Mouse (Mus musculus) right cerebral cortex, postnatal 4 days (tissue): ENCODE measurements around the gene E430018J23Rik.
"Not testable (repeated sequence)": the region's sequence is repeated elsewhere in the genome, so short reads cannot be mapped to it uniquely, and the experiment has no call there.

Experiments
- DNase-seq: peaks from one replicate; pipeline ENCODE4 v3.0.0-alpha.2; 2022

E430018J23Rik gene

GRCm38 (mm10) chr7:127393157-127393943, at the start of gene E430018J23Rik:
Gene E430018J23Rik, minus strand, starts transcription at chr7:127393629.
- DNase-seq = peak; percentile 92

- DNase-seq = no peak
Measured at GRCm38 (mm10) chr7:127437724-127438123, 44.3 kb upstream of the E430018J23Rik start.

DNA sequence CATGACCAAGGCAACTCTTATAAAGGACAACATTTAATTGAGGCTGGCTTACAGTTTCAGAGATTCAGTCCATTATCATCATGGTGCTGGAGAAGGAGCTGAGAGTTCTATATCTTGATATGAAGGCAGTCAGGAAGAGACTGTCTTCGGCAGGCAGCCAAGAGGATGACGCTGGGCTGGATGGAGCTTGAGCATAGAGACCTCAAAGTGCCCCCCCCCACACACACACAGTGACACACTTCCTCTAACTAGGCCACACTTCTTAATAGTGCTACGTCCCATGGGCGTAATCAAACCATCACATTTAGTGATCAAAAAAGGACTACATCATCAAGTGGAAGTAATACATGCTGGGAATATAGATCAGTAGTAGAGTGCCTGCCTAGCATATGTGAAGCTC, 41.8 kb upstream of the E430018J23Rik start:
- no peak for DNase-seq

GRCm38 (mm10) chr7:127426354-127426753, 32.9 kb upstream of the E430018J23Rik start:
- DNase-seq = no peak

DNA sequence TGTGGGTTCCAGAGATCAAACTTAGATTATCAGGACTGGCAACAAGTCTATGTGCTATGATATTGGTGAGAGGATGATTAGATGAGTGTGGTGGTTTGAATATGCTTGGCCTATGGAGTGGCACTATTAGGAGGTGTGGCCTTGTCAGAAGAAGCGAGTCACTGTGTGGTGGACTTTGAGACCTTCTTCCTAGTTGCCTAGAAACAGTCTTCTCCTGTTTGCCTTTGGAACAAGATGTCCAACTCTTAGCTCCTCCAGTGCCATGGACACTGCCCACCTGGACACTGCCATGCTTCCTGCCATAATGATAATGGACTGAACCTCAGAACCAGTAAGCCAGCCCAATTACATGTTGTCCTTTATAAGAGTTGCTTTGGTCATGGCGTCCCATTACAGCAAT, 32.5 kb upstream of the E430018J23Rik start:
- no peak for DNase-seq

DNA sequence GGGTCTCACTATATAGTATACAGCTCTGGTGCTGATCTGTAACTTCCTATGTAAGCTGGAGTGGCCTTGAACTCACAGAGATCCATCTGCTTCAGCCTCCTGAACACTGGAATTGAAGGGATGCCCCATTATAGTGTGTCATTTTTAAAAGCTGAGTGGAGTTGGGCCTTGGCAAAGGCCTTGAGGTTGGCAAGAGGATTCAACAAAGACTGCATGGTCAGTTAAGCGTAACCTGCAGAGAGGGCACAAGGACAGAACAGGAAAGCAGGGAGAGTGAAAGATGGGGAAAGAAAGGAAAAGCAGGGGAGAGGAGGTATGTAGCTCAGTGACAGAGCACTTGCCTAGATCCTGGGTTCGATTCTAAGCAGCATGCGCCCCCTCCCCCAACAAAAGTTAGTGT, 31.9 kb upstream of the E430018J23Rik start:
- no peak for DNase-seq

- peak; percentile 33 for DNase-seq
Measured at GRCm38 (mm10) chr7:127422247-127422646, 28.8 kb upstream of the E430018J23Rik start.

DNA sequence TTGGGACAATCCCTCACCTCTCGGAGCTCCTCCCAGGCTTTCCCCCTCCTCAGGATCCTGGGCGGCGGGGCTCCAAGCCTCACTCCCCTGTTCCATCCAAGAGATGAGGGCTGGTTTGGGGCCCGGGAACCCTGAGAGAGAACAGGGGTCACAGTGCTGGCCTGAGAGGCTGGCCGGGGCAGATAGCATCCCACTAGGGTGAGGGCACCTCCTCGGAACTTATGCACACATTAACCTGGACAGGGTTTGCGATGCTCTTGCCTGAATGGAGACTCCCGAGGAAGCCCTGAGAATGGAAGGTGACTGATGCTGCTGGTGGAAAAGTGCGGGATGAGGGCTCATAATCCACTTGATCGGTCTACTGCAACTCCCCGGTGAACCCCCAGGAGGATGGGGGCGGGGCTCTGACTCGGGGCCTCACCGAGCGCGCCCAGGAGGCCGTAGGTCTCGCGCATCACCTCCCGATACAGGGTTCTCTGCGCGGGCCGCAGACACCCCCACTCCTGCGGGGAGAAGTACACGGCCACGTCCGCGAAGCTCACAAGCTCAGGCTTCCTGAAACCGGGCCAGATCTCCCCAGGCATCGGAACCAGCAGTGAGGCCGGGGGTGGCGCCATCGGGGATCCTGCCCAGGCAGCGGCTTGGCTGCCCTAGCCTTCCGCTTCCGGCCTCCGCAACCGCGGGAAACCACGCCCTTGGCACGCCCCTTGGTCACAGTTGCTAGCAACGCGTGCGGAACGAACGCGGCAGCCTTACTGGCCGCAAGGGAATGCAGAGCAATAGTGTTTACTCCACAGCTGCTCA, 28.2 kb upstream of the E430018J23Rik start, which contains the start of gene Zfp688:
Gene Zfp688, minus strand, starts transcription at position 681 of the 804 bp plus-strand sequence.
- peak; percentile 92 for DNase-seq

DNA sequence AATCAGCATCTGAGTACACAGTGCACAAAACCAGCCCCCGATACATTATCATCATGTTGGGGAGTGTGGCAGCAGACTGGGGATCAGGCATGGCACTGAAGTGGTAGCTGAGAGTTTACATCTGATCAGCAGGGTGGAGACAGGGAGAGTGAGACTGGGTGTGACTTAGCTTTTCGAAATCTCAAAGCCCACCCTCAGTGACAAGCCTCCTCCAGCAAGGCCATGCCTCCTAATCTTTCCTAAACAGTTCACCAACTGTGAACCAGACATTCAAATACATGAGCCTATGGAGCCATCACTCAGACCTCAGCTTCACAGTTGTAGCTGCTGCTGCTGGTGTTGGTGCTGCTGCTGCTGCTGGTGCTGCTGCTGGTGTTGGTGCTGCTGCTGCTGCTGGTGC, 18.0 kb upstream of the E430018J23Rik start:
- DNase-seq = no peak

DNA sequence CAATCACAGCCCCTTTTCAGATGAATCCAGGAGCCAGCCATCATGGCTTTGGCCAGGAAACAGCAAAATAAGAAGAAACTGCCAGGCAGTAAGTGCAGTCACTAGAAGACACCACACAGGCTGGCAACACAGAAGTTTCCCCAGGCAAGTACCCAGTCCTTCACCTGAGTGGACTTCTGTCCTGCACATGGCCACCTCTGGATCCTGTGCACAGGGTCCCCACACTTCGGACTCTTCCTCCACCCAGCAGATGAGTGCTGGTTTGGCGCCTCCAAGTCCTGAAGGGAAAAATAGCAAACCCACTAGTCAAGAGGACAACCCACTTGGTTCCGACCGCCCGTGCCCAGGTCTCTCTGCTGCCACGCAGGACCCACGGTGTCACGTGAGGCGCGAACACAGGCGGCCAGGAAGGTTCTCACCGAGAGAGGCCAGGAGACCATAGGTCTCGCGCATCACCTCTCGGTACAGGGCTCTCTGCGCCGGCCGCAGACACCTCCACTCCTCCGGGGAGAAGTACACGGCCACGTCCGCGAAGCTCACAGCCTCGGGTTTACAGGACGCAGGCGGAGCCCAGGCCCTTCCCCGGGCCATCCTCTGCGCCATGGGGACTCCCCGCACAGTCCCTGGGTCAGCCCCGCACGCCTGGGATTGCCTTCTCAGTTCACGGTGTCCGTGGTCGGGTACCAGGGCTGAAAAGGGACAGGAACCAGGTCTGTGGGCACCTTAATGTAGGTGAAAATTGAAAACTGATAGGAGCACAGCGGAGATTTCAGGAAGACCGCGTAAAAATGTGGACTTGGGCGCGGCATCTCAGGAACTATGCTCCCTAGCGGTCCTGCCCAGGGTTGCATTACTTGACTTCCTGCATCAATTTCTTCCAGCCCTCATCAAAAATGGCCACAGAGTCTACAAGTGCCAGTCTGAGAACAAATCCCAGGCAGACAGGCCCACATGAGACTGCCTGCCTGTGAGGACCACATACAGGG, 12.9 kb upstream of the E430018J23Rik start, which contains the start of gene Zfp764:
Gene Zfp764, minus strand, starts transcription at position 821 of the 986 bp plus-strand sequence.
- DNase-seq = peak; percentile 82

DNA sequence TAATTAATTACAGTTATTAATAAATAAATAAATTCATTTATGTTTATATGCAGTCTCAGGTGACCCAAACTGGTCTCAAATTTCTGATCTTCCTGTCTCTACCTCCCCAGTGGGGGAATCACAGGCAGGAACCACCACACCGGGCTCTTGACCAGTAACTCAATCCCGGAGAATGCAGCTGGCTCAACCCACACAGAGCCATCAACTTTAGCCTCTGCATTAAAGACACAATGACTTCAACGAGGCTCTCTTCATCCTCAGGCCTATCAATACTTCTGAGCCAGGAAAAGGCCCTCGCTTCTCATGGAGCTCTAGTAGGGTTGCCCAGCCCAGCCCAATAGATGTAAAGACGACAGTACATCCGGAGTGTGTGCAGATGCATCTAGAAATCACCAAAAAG, 10.7 kb upstream of the E430018J23Rik start:
- DNase-seq = not testable (repeated sequence)

DNA sequence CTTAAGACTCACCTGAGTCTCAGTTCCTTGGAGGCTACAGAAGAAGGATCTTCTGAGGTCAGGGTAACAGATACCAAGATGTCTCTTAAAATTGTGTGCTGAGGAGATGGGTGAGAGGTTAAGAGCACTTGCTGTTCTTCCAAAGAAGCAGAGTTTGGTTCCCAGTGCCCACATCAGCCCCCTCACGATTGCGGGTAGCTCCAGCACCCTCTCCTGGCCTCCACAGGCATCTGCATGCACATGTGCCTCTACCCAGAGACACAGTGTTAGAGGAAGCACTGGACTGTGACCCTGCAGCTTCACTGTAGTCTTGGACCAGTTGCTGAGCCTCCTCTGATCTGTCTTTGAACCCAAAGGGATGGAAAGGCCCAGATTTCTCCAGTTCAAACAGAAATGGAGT, 9.6 kb upstream of the E430018J23Rik start:
- no peak for DNase-seq

GRCm38 (mm10) chr7:127400355-127400754, 6.9 kb upstream of the E430018J23Rik start:
- no peak for DNase-seq

DNA sequence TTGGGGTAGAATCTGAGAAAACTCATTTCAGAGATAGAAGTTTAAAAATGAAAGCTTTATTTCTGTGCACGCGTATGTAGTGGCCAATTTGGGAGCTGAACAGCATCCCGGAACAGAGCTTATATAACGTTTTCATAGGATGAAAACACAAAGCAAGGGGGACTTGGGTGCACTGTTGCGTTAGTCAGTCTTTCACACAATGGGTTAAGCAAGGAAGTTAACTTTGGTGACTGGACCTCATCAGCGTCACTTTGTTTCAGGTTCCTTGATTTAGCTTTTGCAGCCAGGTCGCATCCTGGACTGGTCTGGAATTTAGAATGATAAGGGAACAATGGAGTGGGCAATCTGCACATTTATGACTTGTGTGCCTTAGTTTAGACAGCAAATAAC, 510 bp upstream of the E430018J23Rik start:
- no peak for DNase-seq

- no peak for DNase-seq
Measured at GRCm38 (mm10) chr7:127392251-127392824, 1.1 kb downstream of the E430018J23Rik start.

GRCm38 (mm10) chr7:127391538-127391937, 1.9 kb downstream of the E430018J23Rik start:
- no peak for DNase-seq

- no peak for DNase-seq
Measured at GRCm38 (mm10) chr7:127390306-127390705, 3.1 kb downstream of the E430018J23Rik start.

GRCm38 (mm10) chr7:127388201-127388600, 5.2 kb downstream of the E430018J23Rik start:
- not testable (repeated sequence) for DNase-seq

DNA sequence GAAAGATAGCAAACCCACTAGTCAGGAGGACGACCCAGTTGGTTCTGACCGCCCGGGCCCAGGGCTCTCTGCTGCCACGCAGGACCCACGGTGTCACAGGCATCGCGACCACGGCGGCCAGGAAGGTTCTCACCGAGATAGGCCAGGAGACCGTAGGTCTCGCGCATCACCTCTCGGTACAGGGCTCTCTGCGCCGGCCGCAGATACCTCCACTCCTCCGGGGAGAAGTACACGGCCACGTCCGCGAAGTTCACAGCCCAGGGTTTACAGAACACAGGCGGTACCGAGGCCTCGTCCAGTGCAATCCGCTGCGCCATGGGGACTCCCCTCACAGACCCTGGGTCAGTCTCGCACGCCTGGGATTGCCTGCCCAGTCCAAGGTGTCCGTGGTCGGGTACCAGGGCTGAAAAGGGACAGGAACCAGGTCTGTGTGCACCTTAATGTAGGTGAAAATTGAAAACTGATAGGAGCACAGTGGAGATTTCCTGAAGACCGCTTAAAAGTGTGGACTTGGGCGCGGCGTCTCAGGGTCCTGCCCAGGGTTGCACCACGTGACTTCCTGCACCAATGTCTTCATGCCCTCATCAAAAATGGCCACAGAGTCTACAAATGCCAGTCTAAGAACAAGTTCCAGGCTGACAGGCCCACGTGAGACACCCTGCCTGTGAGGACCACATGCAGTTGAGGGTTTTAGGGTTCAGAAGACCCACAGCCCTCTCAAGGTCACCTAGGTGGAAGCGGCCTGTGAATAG, 6.6 kb downstream of the E430018J23Rik start, which contains the start of gene 9130019O22Rik:
Gene 9130019O22Rik, minus strand, starts transcription at position 526 of the 752 bp plus-strand sequence.
- peak; percentile 85 for DNase-seq

DNA sequence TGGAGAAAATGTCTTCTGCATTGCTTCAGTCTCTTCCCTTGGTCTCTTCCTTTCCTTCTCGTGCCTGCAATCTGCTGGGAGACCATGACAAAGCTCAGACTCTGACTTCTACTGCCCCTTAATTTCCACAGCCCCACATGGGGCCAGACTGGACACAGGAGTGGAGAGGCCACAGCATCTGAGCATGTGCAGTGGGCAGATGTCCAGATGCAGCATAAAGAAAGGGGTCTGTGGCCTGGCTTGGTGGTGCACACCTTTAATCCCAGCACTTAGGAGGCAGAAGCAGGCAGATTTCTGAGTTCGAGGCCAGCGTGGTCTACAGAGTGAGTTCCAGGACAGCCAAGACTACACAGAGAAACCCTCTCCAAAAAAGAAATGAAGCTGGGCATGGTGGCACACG, 7.9 kb downstream of the E430018J23Rik start:
- DNase-seq = not testable (repeated sequence)

GRCm38 (mm10) chr7:127378310-127378921, 15.0 kb downstream of the E430018J23Rik start:
- no peak for DNase-seq
